Comparison of ENCODE assay signal across 11 mouse cellular contexts in the genomic region with DNA sequence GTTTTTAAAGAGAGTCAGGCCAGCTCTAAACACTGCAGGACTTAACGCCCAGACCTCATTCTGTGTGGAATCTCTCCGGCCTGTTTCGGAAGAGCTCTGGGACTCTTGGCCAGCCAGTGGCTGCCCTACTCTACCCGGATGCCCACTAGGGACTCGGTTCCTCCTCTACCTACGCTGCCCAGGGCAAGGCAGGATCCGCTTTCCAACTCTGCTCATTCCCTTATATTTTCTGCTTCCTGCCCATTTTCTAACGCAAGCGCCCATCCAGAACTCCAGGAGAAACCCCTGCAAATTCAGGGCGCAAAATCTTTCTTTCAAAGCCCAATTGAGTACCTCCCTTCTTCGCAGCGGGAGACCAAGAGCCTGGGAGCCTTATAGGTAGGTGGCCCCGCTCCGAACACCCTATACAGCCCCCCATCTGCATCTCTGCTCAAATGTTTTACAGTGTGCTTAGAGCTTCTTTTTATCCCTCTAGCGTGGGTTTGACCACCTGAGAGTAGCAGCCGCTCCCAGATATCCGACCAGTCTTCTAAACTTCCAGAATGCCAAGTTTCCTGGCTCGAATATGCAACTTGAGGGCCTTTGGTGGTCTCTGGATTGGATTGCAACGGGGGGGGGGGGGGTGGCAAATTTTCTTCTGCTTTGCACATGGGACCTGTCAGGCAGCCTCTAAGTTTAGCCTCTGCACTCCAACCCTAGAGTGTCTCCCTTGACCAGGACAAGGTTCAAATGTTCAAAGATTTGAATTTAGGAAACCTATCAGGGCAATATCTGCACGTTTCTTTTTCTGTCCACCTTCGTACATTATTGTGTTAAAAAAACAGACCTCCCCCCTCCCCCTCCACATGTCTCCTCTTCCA. TPM values are rescaled to one million over a fixed set of nuclear protein-coding genes. Genes with fewer than 3 reads are reported as not detected.
DNase-seq lines count a peak whose midpoint lies in the region; ATAC-seq lines count a peak whose summit lies in the region.
"Had no signal": no experiment of that assay in that cellular context is flagged by ENCODE, and none has a peak within 500 bp of the region (broad histone marks: within the 10 kb centered on the region; RNA-seq: fewer than 3 reads in every experiment).

No protein-coding gene starts in this region.

- H3K27ac ChIP-seq in forebrain, embryonic 10.5 days = peak overlapping the region; percentile 93
- no peak overlapping the region for H3K27ac ChIP-seq in forebrain, embryonic 16.5 days (ENCODE audit: low read length)
- no peak overlapping the region for H3K27ac ChIP-seq in lung, embryonic 15.5 days
- H3K27ac ChIP-seq in hindbrain, embryonic 14.5 days = peak overlapping the region; percentile 51; the same call in 1 of the 2 replicates
- no peak overlapping the region for H3K27ac ChIP-seq in stomach, embryonic 16.5 days (ENCODE audit: low read length)
- H3K27ac ChIP-seq: heart, adult 2 months; stomach, embryonic 15.5 days had no signal

- WGBS in forebrain, embryonic 10.5 days = 1% methylated on average over 21 of the region's 21 CpGs
- WGBS in forebrain, embryonic 16.5 days = 2% methylated on average over 21 of the region's 21 CpGs
- WGBS in lung, embryonic 15.5 days = 19% methylated on average over 21 of the region's 21 CpGs
- 4% methylated on average over 21 of the region's 21 CpGs for WGBS in hindbrain, embryonic 14.5 days
- 28% methylated on average over 21 of the region's 21 CpGs for WGBS in stomach, embryonic 16.5 days

- no peak for ATAC-seq in forebrain, embryonic 16.5 days
- no peak for ATAC-seq in lung, embryonic 15.5 days (ENCODE audit: borderline replicate concordance, extremely low read depth, low FRiP score, low TSS enrichment)
- ATAC-seq in hindbrain, embryonic 14.5 days (ENCODE audit: low FRiP score) = no peak
- ATAC-seq in stomach, embryonic 16.5 days (ENCODE audit: insufficient read depth, low FRiP score) = no peak

- no peaks in the 10 kb centered on the region for H3K9me3 ChIP-seq in forebrain, embryonic 10.5 days
- H3K9me3 ChIP-seq in forebrain, embryonic 16.5 days (ENCODE audit: control insufficient read depth, low read length) = no peaks in the 10 kb centered on the region
- no peaks in the 10 kb centered on the region for H3K9me3 ChIP-seq in lung, embryonic 15.5 days
- H3K9me3 ChIP-seq in hindbrain, embryonic 14.5 days (ENCODE audit: control insufficient read depth, low read length) = no peaks in the 10 kb centered on the region
- H3K9me3 ChIP-seq in stomach, embryonic 16.5 days (replicated peaks; ENCODE audit: control insufficient read depth, low read length) = no peaks in the 10 kb centered on the region
- H3K9me3 ChIP-seq: stomach, embryonic 15.5 days had no signal

- H3K4me2 ChIP-seq in forebrain, embryonic 16.5 days (ENCODE audit: low read length) = no peak overlapping the region
- H3K4me2 ChIP-seq in lung, embryonic 15.5 days = peak overlapping the region; percentile 37; the same call in 1 of the 2 replicates
- peak overlapping the region; percentile 37 for H3K4me2 ChIP-seq in hindbrain, embryonic 14.5 days (replicated peaks)
- H3K4me2 ChIP-seq in stomach, embryonic 16.5 days (ENCODE audit: low read depth, low read length) = peak overlapping the region; percentile 42; the same call in 1 of the 2 replicates

- peak overlapping the region; percentile 38 for H3K4me3 ChIP-seq in forebrain, embryonic 10.5 days
- no peak overlapping the region for H3K4me3 ChIP-seq in forebrain, embryonic 16.5 days (replicated peaks; ENCODE audit: low read length)
- H3K4me3 ChIP-seq in lung, embryonic 15.5 days = no peak overlapping the region
- peak overlapping the region; percentile 8; the same call in 1 of the 2 replicates for H3K4me3 ChIP-seq in hindbrain, embryonic 14.5 days (replicated peaks; ENCODE audit: low read length)
- no peak overlapping the region for H3K4me3 ChIP-seq in stomach, embryonic 16.5 days (replicated peaks; ENCODE audit: low read length)
- H3K4me3 ChIP-seq: heart, adult 2 months; megakaryocyte, embryonic 14.5 days; stomach, embryonic 15.5 days had no signal

- H3K9ac ChIP-seq in forebrain, embryonic 16.5 days (replicated peaks; ENCODE audit: low read depth, low read length) = no peak overlapping the region
- no peak overlapping the region for H3K9ac ChIP-seq in lung, embryonic 15.5 days
- H3K9ac ChIP-seq in hindbrain, embryonic 14.5 days = no peak overlapping the region; the same call in 1 of the 2 replicates
- H3K9ac ChIP-seq in stomach, embryonic 16.5 days (ENCODE audit: low read length) = no peak overlapping the region
- H3K9ac ChIP-seq: stomach, embryonic 15.5 days had no signal

- H3K4me1 ChIP-seq in forebrain, embryonic 10.5 days = peaks cover 75% of the 10 kb centered on the region
- peaks cover 11% of the 10 kb centered on the region; the same call in 1 of the 2 replicates for H3K4me1 ChIP-seq in forebrain, embryonic 16.5 days (replicated peaks; ENCODE audit: control insufficient read depth, insufficient read depth, low read length)
- peaks cover 9% of the 10 kb centered on the region for H3K4me1 ChIP-seq in lung, embryonic 15.5 days
- H3K4me1 ChIP-seq in hindbrain, embryonic 14.5 days (replicated peaks; ENCODE audit: control insufficient read depth, insufficient read depth, low read length) = no peaks in the 10 kb centered on the region; the same call in 1 of the 2 replicates
- 0 out of 2 replicates have a peak, but pooled peaks cover 6% of the 10 kb centered on the region for H3K4me1 ChIP-seq in stomach, embryonic 16.5 days (ENCODE audit: control insufficient read depth, insufficient read depth, low read length)

- peaks cover 100% of the 10 kb centered on the region for H3K27me3 ChIP-seq in forebrain, embryonic 10.5 days (ENCODE audit: poor library complexity, severe bottlenecking)
- H3K27me3 ChIP-seq in forebrain, embryonic 16.5 days (replicated peaks; ENCODE audit: control insufficient read depth, insufficient read depth, low read length) = peaks cover 78% of the 10 kb centered on the region
- H3K27me3 ChIP-seq in lung, embryonic 15.5 days = peaks cover 88% of the 10 kb centered on the region
- H3K27me3 ChIP-seq in hindbrain, embryonic 14.5 days (ENCODE audit: control insufficient read depth, insufficient read depth, low read length) = peaks cover 93% of the 10 kb centered on the region
- peaks cover 23% of the 10 kb centered on the region for H3K27me3 ChIP-seq in stomach, embryonic 16.5 days (ENCODE audit: control insufficient read depth, insufficient read depth, low read length)

- DNase-seq in forebrain, embryonic 10.5 days (ENCODE audit: extremely low spot score, low spot score) = peak; percentile 38
- DNase-seq in lung, postnatal 25 days (ENCODE audit: low spot score) = no peak
- DNase-seq in hindbrain, embryonic 14.5 days (ENCODE audit: low spot score) = peak; percentile 23
- no peak for DNase-seq in urinary bladder, postnatal 25 days (ENCODE audit: low spot score)
- DNase-seq in ovary, adult 18-20 months (ENCODE audit: low spot score) = no peak
- DNase-seq: heart, adult 2 months had no signal

- H3K36me3 ChIP-seq in forebrain, embryonic 10.5 days (replicated peaks) = no peaks in the 10 kb centered on the region
- no peaks in the 10 kb centered on the region for H3K36me3 ChIP-seq in forebrain, embryonic 16.5 days (ENCODE audit: control insufficient read depth, insufficient read depth)
- H3K36me3 ChIP-seq in lung, embryonic 15.5 days = no peaks in the 10 kb centered on the region
- no peaks in the 10 kb centered on the region for H3K36me3 ChIP-seq in hindbrain, embryonic 14.5 days (replicated peaks; ENCODE audit: control insufficient read depth, insufficient read depth)
- H3K36me3 ChIP-seq in stomach, embryonic 16.5 days (ENCODE audit: control insufficient read depth, insufficient read depth, low read length) = no peaks in the 10 kb centered on the region
- H3K36me3 ChIP-seq: stomach, embryonic 15.5 days had no signal

RNA-seq across cellular contexts. Expression of gene Nr2f2, which starts 40.1 kb away (rescaled TPM):
- polyA plus RNA-seq in forebrain, embryonic 10.5 days (2016; fragmentation: Nextera tagmentation; extraction: Ambion mirVana) = 82.3 and 82.7 TPM in 2 replicates
- 88.4 and 90.6 TPM in 2 replicates for polyA plus RNA-seq in forebrain, embryonic 16.5 days (2015; fragmentation: Nextera tagmentation; extraction: Ambion mirVana)
- 107 and 108 TPM in 2 replicates for polyA plus RNA-seq in lung, embryonic 15.5 days (2015; fragmentation: Nextera tagmentation; extraction: Ambion mirVana)
- polyA plus RNA-seq in hindbrain, embryonic 14.5 days (2014; fragmentation: Nextera tagmentation; extraction: Ambion mirVana) = 105 and 127 TPM in 2 replicates
- polyA plus RNA-seq in stomach, embryonic 16.5 days (2015; fragmentation: Nextera tagmentation; extraction: Ambion mirVana) = 52.5 and 64.6 TPM in 2 replicates

Comparison
In these comparisons a context has a peak if more than half of its experiments do, and no peak if none do; other contexts are left out.
1. H3K27ac ChIP-seq: peak in forebrain, embryonic 10.5 days (single experiment) and hindbrain, embryonic 14.5 days (single experiment); none in forebrain, embryonic 16.5 days (single experiment), lung, embryonic 15.5 days (single experiment) and stomach, embryonic 16.5 days (single experiment).
2. H3K4me3 ChIP-seq: peak in forebrain, embryonic 10.5 days (single experiment) and hindbrain, embryonic 14.5 days (single experiment); none in forebrain, embryonic 16.5 days (single experiment), lung, embryonic 15.5 days (single experiment) and stomach, embryonic 16.5 days (single experiment).
3. DNase-seq: peak in forebrain, embryonic 10.5 days (single experiment) and hindbrain, embryonic 14.5 days (single experiment); none in lung, postnatal 25 days (single experiment), urinary bladder, postnatal 25 days (single experiment) and ovary, adult 18-20 months (single experiment).